Mouse (Mus musculus): ENCODE measurements at regions not wholly inside any gene's neighbourhood (a gene's known extent, or its start where the extent isn't known, plus 50 kb on each side); places are given as distances from the start of the nearest gene placed in this dataset.

DNA sequence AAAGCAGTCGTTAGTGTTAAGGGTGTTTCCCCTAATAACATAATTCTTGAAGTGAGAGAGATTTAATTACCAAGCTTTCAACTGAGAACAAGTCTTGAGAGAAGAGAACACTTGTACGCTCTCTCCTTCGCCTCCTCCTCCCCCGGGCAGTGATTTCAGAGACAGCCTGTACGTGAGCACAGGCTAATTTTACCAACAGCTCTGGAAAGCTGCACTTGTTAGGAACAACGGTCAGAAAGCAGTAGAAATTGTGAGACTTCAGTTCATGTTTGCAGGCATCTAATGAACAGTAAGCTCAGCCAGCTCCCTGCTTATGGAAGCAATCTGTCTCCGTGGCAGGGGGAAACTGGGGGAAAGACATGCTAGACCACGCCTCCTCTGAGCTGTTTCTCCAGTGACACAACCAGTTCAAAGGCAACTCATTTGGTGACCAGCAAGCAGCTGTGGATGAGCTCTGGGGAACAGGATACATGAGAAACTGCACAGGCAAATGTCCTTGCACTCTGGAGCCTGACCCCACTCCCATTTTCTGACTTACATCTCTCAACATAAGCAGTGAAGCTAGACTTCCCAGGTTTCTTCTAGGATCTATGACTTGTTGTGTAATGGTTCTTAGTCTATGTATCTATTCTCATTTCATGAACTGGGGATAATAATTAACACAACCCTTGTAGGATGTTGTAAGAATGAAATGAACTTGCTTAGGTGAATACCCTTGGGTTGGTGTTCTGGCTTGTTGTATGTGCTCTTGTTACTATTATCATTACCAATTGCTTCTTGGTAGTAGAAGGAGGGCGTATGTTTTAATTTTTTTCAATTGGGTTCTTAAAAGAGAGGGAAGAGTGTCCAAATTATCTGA is 222.1 kb upstream of the Serp2 start:
- TF ChIP-seq CTCF (IDR thresholded peaks at IDR 0.05; ENCODE audit: extremely low read depth, insufficient read depth, low read length), result no peak
- TF ChIP-seq POLR2A (IDR thresholded peaks at IDR 0.05; ENCODE audit: extremely low read depth, insufficient read depth, low read length), result peak; percentile 53; the same call in 1 of the 2 replicates
